Mouse (Mus musculus): Measurements from ENCODE around the gene Gucy2g. TPM values are rescaled to one million over a fixed set of nuclear protein-coding genes. Genes with fewer than 3 reads are reported as not detected.

Gene Gucy2g
- polyA plus RNA-seq, 1 experiment from 2014 or later = 0.07 TPM

GRCm38 (mm10) chr19:55253570-55254441 is 12.8 kb upstream of the Gucy2g start:
- Histone ChIP-seq H3K9ac (replicated peaks; ENCODE audit: low read length) (peak overlapping the region; percentile 68), H3K4me1 (ENCODE audit: control insufficient read depth, insufficient read depth, low read length) (peaks cover 13% of the 10 kb centered on the region), H3K27ac (replicated peaks; ENCODE audit: low read depth, low read length) (peak overlapping the region; percentile 57), H3K4me2 (ENCODE audit: low read length) (peak overlapping the region; percentile 96), H3K36me3 (ENCODE audit: control insufficient read depth, insufficient read depth, low read length) (no peaks in the 10 kb centered on the region), H3K9me3 (ENCODE audit: control insufficient read depth, low read length) (no peaks in the 10 kb centered on the region), H3K4me3 (replicated peaks; ENCODE audit: low read depth, low read length) (peak overlapping the region; percentile 51), H3K27me3 (ENCODE audit: control insufficient read depth, insufficient read depth, low read length) (no peaks in the 10 kb centered on the region)
- DNase-seq (peak; percentile 67), ATAC-seq (ENCODE audit: low FRiP score, low TSS enrichment) (peak; percentile 76; the same call in 1 of the 2 replicates)
- under 1% methylated on average over 32 of the region's 32 CpGs for WGBS

GRCm38 (mm10) chr19:55253239-55253569 is 12.2 kb upstream of the Gucy2g start:
- no peaks in the 10 kb centered on the region for H3K9me3 ChIP-seq (ENCODE audit: control insufficient read depth, low read length)
- ATAC-seq (ENCODE audit: low FRiP score, low TSS enrichment) (0 out of 2 replicates have a peak, but pooled peaks have one; percentile 4), DNase-seq (no peak)
- H3K27ac ChIP-seq (replicated peaks; ENCODE audit: low read depth, low read length) = no peak overlapping the region
- H3K27me3 ChIP-seq (ENCODE audit: control insufficient read depth, insufficient read depth, low read length) = no peaks in the 10 kb centered on the region
- peaks cover 13% of the 10 kb centered on the region for H3K4me1 ChIP-seq (ENCODE audit: control insufficient read depth, insufficient read depth, low read length)
- 3% methylated on average over 9 of the region's 9 CpGs for whole genome bisulfite sequencing
- H3K4me3 ChIP-seq (replicated peaks; ENCODE audit: low read depth, low read length) = peak overlapping the region; percentile 51
- H3K4me2 ChIP-seq (ENCODE audit: low read length) = peak overlapping the region; percentile 96
- H3K9ac ChIP-seq (replicated peaks; ENCODE audit: low read length) = peak overlapping the region; percentile 68
- H3K36me3 ChIP-seq (ENCODE audit: control insufficient read depth, insufficient read depth, low read length) = no peaks in the 10 kb centered on the region

- no peak for ATAC-seq (ENCODE audit: low FRiP score, low TSS enrichment)
- 98% methylated on average over 9 of the region's 9 CpGs for WGBS
Measured at GRCm38 (mm10) chr19:55251383-55252124, 10.5 kb upstream of the Gucy2g start, which contains the start of gene Acsl5. Gene Acsl5 (plus strand): TSS chr19:55251938.

GRCm38 (mm10) chr19:55250451-55250850 is 9.4 kb upstream of the Gucy2g start:
- no peak overlapping the region for H3K27ac ChIP-seq (replicated peaks; ENCODE audit: low read depth, low read length)
- no peak overlapping the region for H3K4me2 ChIP-seq (ENCODE audit: low read length)
- ATAC-seq (ENCODE audit: low FRiP score, low TSS enrichment) = no peak
- H3K27me3 ChIP-seq (ENCODE audit: control insufficient read depth, insufficient read depth, low read length) = no peaks in the 10 kb centered on the region
- DNase-seq = no peak
- no peak overlapping the region for H3K4me3 ChIP-seq (replicated peaks; ENCODE audit: low read depth, low read length)
- WGBS = 89% methylated on average over 5 of the region's 5 CpGs
- no peaks in the 10 kb centered on the region for H3K9me3 ChIP-seq (ENCODE audit: control insufficient read depth, low read length)
- no peak overlapping the region for H3K9ac ChIP-seq (replicated peaks; ENCODE audit: low read length)
- peaks cover 13% of the 10 kb centered on the region for H3K4me1 ChIP-seq (ENCODE audit: control insufficient read depth, insufficient read depth, low read length)
- H3K36me3 ChIP-seq (ENCODE audit: control insufficient read depth, insufficient read depth, low read length) = no peaks in the 10 kb centered on the region

More at GRCm38 (mm10) chr19:55251383-55252124, 10.5 kb upstream of the Gucy2g start, which contains the start of gene Acsl5:
- Histone ChIP-seq H3K9ac (replicated peaks; ENCODE audit: low read length) (no peak within 1 kb of the TSS), H3K9me3 (ENCODE audit: control insufficient read depth, low read length) (no peaks in the 10 kb centered on the region), H3K4me1 (ENCODE audit: control insufficient read depth, insufficient read depth, low read length) (peaks cover 13% of the 10 kb centered on the region), H3K27ac (replicated peaks; ENCODE audit: low read depth, low read length) (no peak within 1 kb of the TSS), H3K4me3 (replicated peaks; ENCODE audit: low read depth, low read length) (no peak within 1 kb of the TSS), H3K4me2 (ENCODE audit: low read length) (no peak within 1 kb of the TSS; the same call in 1 of the 2 replicates), H3K36me3 (ENCODE audit: control insufficient read depth, insufficient read depth, low read length) (no peaks in the 10 kb centered on the region), H3K27me3 (ENCODE audit: control insufficient read depth, insufficient read depth, low read length) (no peaks in the 10 kb centered on the region)
- no peak for DNase-seq

GRCm38 (mm10) chr19:55247991-55248520 is 7.0 kb upstream of the Gucy2g start:
- Histone ChIP-seq H3K9ac (replicated peaks; ENCODE audit: low read length) (no peak overlapping the region), H3K4me3 (replicated peaks; ENCODE audit: low read depth, low read length) (no peak overlapping the region), H3K4me2 (ENCODE audit: low read length) (no peak overlapping the region), H3K9me3 (ENCODE audit: control insufficient read depth, low read length) (no peaks in the 10 kb centered on the region), H3K4me1 (ENCODE audit: control insufficient read depth, insufficient read depth, low read length) (no peaks in the 10 kb centered on the region), H3K36me3 (ENCODE audit: control insufficient read depth, insufficient read depth, low read length) (no peaks in the 10 kb centered on the region), H3K27me3 (ENCODE audit: control insufficient read depth, insufficient read depth, low read length) (no peaks in the 10 kb centered on the region), H3K27ac (replicated peaks; ENCODE audit: low read depth, low read length) (no peak overlapping the region)
- DNase-seq = no peak
- 77% methylated on average over 9 of the region's 9 CpGs for WGBS
- no peak for ATAC-seq (ENCODE audit: low FRiP score, low TSS enrichment)

- no peak overlapping the region for H3K27ac ChIP-seq (replicated peaks; ENCODE audit: low read depth, low read length)
- no peak overlapping the region for H3K4me2 ChIP-seq (ENCODE audit: low read length)
- H3K9ac ChIP-seq (replicated peaks; ENCODE audit: low read length) = no peak overlapping the region
- H3K9me3 ChIP-seq (ENCODE audit: control insufficient read depth, low read length) = no peaks in the 10 kb centered on the region
- no peaks in the 10 kb centered on the region for H3K36me3 ChIP-seq (ENCODE audit: control insufficient read depth, insufficient read depth, low read length)
- DNase-seq (no peak), ATAC-seq (ENCODE audit: low FRiP score, low TSS enrichment) (no peak)
- no peaks in the 10 kb centered on the region for H3K4me1 ChIP-seq (ENCODE audit: control insufficient read depth, insufficient read depth, low read length)
- H3K4me3 ChIP-seq (replicated peaks; ENCODE audit: low read depth, low read length) = no peak overlapping the region
- 83% methylated on average over 5 of the region's 5 CpGs for WGBS
- H3K27me3 ChIP-seq (ENCODE audit: control insufficient read depth, insufficient read depth, low read length) = no peaks in the 10 kb centered on the region
Measured at GRCm38 (mm10) chr19:55247563-55247962, 6.5 kb upstream of the Gucy2g start.

GRCm38 (mm10) chr19:55244791-55245231 is 3.8 kb upstream of the Gucy2g start:
- ATAC-seq (ENCODE audit: low FRiP score, low TSS enrichment) (no peak), DNase-seq (peak; percentile 16)
- Histone ChIP-seq H3K27ac (replicated peaks; ENCODE audit: low read depth, low read length) (no peak overlapping the region), H3K27me3 (ENCODE audit: control insufficient read depth, insufficient read depth, low read length) (no peaks in the 10 kb centered on the region), H3K4me3 (replicated peaks; ENCODE audit: low read depth, low read length) (no peak overlapping the region), H3K9ac (replicated peaks; ENCODE audit: low read length) (no peak overlapping the region), H3K4me2 (ENCODE audit: low read length) (no peak overlapping the region), H3K9me3 (ENCODE audit: control insufficient read depth, low read length) (no peaks in the 10 kb centered on the region), H3K4me1 (ENCODE audit: control insufficient read depth, insufficient read depth, low read length) (no peaks in the 10 kb centered on the region), H3K36me3 (ENCODE audit: control insufficient read depth, insufficient read depth, low read length) (no peaks in the 10 kb centered on the region)
- WGBS = 23% methylated on average over 7 of the region's 7 CpGs

- no peaks in the 10 kb centered on the region for H3K9me3 ChIP-seq (ENCODE audit: control insufficient read depth, low read length)
- H3K27ac ChIP-seq (replicated peaks; ENCODE audit: low read depth, low read length) = no peak overlapping the region
- no peaks in the 10 kb centered on the region for H3K27me3 ChIP-seq (ENCODE audit: control insufficient read depth, insufficient read depth, low read length)
- no peaks in the 10 kb centered on the region for H3K36me3 ChIP-seq (ENCODE audit: control insufficient read depth, insufficient read depth, low read length)
- DNase-seq (no peak), ATAC-seq (ENCODE audit: low FRiP score, low TSS enrichment) (no peak)
- H3K9ac ChIP-seq (replicated peaks; ENCODE audit: low read length) = no peak overlapping the region
- H3K4me1 ChIP-seq (ENCODE audit: control insufficient read depth, insufficient read depth, low read length) = no peaks in the 10 kb centered on the region
- H3K4me2 ChIP-seq (ENCODE audit: low read length) = no peak overlapping the region
- no peak overlapping the region for H3K4me3 ChIP-seq (replicated peaks; ENCODE audit: low read depth, low read length)
- 76% methylated on average over 6 of the region's 6 CpGs for WGBS
Measured at GRCm38 (mm10) chr19:55239766-55240426, 1.1 kb downstream of the Gucy2g start.

Data from midbrain, embryonic 14.5 days (tissue).